Mouse (Mus musculus): Measurements from ENCODE around the gene Mpnd.

GRCm38 (mm10) chr17:56054938-56055337, 49.4 kb downstream of the Mpnd start:
- TF ChIP-seq CTCF (IDR thresholded peaks at IDR 0.05; ENCODE audit: extremely low read depth, insufficient read depth, low read length) (no peak), POLR2A (IDR thresholded peaks at IDR 0.05; ENCODE audit: extremely low read depth, insufficient read depth, low read length) (no peak)
